Mouse (Mus musculus) left cerebral cortex, postnatal 4 days (tissue): Measurements from ENCODE around the gene 4930402F06Rik. TPM values are rescaled to one million over a fixed set of nuclear protein-coding genes. Genes with fewer than 3 reads are reported as not detected.

Experiments
- DNase-seq: peaks from one replicate; pipeline ENCODE4 v3.0.0-alpha.2; 2022
- intact Hi-C: fragments of 180-260 bp; cut with DNase I; formaldehyde crosslinking; loops from one replicate; pipeline ENCODE4 v1.15.1; 2025
- total RNA-seq, 2 experiments: library from RNA; stranded (reverse); gene quantifications; 2 replicates each; pipeline ENCODE4 v1.2.3; 2021

4930402F06Rik gene
- not detected for total RNA-seq

DNA sequence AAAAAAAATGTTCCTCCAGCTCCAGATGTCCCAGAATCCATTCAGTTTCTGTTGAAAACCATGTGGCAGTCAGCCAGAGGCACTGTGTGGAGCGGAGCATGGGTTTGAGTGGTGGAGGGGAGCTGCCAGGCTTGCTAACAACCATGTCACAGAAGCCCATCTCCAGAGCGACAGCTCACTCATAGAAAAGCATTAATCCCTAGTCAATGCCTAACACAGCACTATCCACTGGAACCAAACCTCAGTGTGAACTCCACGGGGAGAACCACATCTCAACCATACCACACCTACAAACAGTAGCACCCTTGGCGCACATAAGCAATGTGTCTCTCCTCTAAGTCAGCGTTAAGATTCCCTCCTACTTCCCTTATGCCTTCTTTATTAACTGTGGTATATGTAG is at the start of gene 4930402F06Rik:
4930402F06Rik (minus strand) TSS at position 80 of the 400 bp plus-strand sequence.
- intact Hi-C loops: loop anchor here (2.0 kb wide), 2 partner anchors 98 to 106 kb away; no protein-coding TSS in a partner anchor
- DNase-seq: peak; percentile 43

DNA sequence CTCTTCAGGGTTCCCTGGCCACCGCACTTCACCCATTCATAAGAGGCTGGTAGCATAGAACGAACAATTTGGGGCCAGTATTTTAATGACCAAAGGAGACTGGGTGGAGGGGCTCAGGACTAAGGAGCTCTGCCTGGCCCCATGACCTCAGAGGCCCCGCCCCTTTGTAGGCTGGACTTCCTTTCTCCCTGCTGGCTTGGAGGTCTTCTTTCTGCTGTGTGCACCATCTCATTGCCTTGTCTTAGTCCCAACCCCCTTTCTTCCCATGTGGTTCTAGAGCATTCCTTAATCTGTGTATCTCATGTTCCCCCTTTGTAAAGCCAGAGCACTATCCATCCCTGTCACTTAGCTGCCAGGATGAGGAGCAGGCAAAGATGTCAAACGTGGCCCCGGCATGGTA is 49.3 kb upstream of the 4930402F06Rik start:
- no peak for DNase-seq
- intact Hi-C loops: no loop called here

DNA sequence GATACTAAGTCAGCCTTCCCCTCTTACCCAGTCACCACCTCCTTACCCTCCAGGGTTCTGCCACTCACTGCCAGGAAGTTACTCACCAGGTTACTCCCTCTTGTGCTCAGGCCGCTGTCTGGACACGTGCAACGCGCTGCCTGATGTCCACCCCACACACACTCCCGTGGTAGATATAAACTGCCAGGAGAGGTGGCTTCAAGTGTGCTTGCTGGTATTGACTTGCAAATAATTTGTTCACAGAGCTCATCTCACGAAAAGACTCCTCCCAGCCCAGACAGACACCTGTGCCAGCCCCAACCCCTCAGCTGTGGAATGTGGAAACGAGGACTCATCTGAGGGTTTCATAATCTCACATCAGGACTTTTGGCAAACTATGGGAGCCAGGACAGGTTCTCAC is 48.6 kb upstream of the 4930402F06Rik start:
- DNase-seq: no peak
- intact Hi-C loops: no loop called here

DNA sequence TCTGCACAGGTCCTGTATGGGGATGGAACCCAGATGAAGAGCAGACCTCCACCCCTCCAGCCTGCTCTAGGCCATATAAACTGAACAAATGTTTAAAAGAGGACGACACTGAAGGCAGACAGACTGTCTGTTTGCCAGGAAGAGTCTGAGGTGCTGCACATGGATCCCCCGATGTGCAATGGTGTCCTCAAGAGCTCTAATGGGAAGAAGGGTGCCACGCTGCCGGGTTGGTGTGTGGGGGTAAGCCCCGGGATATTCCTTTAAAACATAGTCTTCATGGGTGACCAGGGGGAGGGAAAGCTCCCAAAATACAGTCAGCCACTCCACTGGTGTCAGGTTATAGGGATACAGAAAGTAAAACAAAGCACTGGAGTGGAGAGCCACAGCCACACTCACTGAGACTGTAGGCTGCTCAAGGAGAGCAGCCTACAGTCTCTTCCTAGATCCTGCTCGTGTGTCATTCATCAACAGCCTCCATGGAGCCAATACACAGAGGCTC is 47.8 kb upstream of the 4930402F06Rik start:
- intact Hi-C loops: no loop called here
- DNase-seq: no peak

DNA sequence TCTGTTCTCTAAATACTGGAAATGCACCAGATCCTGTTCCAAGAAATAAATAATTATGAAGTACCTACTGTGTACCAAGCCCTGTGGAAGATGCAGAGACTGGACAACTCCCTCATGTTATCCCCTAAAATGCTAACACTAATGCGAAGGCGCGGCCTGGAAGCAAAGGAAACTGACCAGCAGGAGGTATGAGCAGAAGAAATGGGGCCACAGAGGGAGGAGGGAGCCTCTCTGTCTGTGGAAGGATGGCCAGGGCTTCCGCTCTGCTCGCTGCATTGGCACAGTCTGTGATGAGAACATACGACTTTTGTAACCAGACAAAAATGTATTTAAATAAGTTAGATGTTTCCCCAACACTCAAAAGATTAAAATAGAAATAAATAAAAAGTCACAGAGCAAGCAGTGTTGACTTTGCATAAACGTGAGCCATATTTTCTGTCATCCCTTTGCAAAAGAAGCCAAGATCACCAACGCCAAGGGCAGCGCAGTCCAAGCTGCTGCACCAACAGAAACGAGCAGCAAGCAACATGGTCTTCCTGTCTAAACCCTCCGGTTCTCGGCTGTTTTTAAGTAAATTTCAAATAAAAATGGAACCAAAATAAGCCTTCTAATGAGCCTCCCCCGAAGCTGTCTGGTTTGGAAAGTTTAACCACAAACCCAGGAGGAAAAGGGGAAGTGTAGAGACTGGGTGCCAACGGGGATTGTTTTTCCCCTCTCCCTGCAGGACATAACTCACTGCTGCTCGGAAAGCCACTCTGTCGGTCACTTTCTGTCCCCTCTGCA is 47.2 kb upstream of the 4930402F06Rik start:
- intact Hi-C loops: no loop called here

DNA sequence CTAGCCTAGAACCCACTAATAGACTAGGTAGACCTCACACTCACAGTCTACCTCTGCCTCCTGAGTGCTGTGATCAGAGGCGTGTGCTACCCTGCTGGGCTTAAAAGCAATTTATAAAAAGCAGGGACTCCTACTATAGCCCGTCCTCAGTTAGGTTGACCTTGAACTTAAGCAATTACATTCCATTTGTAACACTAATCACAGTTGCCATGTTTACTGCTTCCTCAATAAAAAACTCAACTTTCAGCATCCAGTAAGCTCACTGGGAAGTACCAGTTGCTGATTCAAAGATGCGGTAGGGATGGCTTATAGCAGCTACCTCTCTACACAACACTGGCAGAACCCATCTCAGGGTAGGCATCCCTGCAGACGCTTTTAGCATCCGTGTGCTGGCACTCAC is 46.4 kb upstream of the 4930402F06Rik start:
- DNase-seq: no peak
- intact Hi-C loops: no loop called here

More for the DNA sequence above, 47.2 kb upstream of the 4930402F06Rik start:
- DNase-seq: no peak

DNA sequence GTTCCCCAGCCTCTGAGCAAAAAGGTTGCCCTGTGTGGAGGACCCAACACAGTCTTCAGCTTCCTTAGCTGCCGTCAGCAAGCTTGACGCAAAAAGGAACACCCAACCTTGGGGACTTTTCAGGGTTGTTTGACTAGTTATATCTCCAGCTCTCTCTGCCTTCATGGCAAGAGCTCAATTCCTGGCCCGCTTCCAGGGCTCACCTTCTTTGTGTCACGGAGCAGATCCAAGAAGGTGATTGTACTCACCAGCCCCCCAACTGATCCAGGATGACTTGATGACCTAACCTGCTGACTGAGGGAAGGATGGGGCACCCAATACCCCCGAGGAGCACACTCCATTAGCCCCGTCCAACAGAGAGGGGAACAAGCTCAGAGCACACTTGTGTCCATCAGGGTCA is 45.1 kb upstream of the 4930402F06Rik start:
- DNase-seq: no peak
- intact Hi-C loops: no loop called here

DNA sequence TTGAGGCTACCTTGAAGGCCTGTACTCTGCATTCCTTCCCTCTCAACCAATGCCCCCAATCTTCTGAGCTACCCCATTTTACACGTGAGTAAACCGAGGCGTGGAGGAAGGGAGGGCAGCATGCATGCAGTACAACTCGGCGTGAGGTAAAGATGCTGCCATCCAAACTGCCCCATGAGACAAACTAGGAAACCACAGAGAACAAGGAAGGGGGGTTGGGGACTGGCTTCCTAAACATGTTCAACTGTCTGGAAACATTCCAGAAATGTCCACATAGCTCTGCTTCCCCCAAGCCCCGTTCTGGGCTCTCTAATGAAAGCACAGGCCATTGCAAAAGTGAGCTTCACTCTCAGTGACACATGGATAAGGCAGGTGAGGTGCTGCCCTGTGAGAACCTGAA is 44.4 kb upstream of the 4930402F06Rik start:
- intact Hi-C loops: no loop called here
- no peak for DNase-seq

DNA sequence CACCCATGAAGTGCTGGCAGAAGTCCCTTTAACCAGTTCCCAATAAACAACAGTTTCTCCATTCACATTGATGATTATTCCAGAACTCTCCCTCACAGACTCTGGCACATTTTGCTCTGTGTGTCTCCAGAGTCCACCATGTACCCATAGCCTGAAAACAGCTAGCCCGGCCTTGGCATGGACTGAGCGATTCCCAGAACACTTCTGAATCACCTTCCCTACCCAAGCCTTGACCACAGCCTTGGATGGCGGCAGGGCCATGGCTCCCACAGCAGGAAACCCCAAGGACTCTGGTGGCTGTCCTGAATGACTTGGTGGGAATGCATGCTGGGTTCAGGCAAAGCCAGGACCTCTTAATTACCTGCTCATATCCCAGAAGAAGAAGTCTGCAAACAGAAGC is 43.5 kb upstream of the 4930402F06Rik start:
- DNase-seq: no peak
- intact Hi-C loops: no loop called here

DNA sequence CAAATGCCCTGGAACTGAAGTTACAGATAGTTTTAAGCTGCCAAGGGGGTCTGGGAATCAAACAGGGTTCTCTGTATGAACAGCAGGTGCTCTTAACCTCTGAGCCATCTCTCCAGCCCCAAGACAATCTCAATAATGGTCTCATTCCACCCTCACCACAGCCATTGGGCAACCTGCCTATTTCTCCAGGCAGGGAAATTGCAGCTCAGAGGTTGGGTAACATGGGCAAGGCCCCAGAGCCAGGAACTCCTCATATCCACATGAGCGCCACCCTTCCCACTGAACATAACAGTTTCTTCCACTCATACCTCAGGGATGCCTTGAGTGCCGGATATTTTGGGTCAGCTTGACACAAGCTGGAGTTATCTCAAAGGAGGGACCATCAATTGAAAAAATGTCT is 40.8 kb upstream of the 4930402F06Rik start:
- no peak for DNase-seq
- intact Hi-C loops: no loop called here

DNA sequence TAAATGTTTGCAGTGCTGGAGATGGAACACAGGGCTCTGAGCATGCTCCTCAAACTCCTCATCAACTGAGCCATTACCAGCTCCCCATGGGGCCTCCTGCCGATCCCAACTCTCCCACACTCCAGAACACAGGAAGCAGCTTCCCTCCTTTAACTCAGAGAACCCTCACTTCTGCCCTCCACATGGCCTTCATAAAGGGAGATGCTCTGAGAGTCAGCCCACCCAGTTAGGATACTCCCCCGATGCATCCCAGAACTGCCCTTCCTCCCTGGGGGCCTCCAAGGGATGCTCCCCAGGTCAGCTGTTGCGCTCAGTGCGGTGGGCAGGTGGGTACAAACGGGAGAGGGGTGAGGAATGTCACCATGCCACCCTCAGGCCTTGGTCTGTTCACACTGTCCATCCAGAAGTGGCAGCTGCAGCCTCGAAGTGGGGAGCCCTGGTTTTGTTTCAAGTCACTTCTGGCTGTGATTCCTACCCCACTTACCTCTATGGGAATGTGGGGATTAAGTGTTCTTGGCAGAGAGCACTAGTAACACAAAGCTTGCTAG is 37.7 kb upstream of the 4930402F06Rik start:
- no peak for DNase-seq
- intact Hi-C loops: no loop called here

DNA sequence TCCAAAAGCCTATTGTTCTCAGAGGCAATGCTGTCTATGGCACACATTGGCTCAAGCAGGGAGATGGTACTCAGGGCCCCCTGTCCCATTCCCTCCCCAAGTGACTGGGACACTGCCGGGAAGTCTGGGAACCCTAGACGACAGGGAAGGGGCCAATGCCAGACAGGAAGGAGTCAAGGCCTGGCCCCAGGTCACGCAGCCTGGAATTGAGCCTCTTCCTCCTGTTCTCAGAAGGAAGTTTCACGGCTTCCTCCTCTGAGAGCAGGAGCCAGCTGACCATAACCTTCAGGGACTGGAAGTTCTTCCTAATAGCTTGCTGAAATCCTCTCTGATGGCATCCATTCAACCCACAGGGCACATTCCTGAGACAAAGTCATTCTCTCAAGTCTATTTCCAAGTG is 36.5 kb upstream of the 4930402F06Rik start:
- no peak for DNase-seq
- intact Hi-C loops: no loop called here

DNA sequence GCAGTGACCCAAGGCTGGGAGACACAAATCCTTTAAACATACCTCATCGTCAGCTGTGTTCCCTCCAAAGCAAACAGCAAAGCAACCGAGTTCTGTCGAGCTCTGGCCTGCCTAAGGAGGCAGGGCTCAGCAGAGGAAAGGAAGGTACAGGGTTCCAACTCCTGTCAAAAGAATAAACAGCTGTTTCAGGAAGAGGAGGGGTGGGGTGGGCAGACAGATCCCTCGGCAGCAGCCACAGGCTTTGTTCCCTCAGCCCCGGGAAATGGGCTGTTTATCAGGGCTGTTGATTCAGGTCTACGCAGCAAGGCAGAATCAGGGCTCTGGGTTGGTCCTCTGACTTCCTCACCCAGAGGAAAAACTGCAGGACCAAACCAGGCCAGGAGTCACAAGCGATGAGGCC is 35.5 kb upstream of the 4930402F06Rik start:
- intact Hi-C loops: no loop called here
- DNase-seq: no peak

DNA sequence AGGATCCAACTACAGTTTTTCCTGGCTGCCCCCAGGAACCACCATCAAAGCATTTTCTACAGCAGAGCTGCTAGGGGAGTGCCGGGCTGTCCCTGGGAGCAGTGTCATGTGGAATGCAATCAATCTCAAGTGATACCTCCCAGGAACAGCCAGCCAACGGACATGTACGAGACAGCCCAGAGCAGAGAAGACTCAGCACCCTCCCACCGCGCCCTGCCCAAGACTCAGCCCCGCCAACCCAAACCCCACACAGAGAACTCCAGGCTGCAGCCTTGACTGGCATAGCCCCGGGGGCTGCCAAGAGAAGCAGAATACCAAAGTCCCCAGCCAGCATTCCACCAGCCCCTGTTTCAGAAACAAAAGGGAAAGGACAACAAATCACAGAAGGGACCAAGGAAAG is 35.0 kb upstream of the 4930402F06Rik start:
- DNase-seq: no peak
- intact Hi-C loops: no loop called here

DNA sequence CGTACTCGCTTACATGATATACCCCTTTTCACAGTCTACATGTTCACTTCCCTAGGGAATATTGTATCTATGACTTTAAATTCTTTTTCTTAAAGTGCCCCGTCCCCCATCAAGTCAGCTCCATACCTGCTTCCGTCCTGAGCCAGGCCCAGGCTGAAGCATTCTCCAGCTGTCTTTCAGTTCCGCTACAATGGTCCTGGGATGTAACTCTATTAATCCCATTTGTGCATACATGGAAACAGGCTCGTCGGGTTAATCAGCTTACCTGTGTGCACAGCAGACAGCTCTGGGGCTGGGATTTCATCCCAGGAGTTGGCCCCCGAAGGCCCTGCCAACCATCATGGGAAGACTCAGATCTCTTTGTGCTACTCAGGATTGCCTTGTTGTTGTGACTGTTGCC is 33.8 kb upstream of the 4930402F06Rik start:
- intact Hi-C loops: no loop called here
- no peak for DNase-seq

DNA sequence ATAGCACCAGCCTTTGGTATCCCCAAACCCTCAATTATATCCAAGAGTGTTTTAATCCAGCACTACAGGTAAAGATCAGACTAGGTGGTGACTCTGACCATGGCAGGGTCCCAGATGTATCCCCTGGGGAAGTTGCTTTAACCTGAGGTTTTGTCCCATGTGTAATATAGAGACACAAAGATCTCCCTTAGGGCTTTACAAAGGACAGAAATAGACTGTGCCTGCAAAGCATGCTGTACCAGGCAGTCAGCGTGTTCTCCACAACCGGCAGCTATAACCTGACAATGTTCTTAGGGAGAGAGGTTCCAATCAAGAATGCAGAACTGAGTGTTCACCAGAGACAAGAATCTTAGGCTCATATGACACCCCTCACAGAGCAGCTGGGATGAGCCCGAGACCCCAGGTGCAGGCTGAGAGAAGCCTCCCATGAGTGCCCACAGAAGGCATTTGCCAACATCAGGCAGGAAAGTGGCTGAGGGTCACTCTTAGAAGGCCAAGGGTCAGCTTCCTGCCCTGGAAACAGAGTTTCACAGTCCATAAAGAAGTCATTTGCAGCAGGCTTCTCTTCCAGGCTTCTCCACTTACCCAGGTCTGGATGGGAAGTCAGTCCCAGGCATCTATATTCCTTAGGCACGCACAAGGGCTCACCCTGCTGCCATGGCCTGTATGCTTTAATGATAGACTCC is 31.8 kb upstream of the 4930402F06Rik start:
- intact Hi-C loops: no loop called here
- DNase-seq: no peak

DNA sequence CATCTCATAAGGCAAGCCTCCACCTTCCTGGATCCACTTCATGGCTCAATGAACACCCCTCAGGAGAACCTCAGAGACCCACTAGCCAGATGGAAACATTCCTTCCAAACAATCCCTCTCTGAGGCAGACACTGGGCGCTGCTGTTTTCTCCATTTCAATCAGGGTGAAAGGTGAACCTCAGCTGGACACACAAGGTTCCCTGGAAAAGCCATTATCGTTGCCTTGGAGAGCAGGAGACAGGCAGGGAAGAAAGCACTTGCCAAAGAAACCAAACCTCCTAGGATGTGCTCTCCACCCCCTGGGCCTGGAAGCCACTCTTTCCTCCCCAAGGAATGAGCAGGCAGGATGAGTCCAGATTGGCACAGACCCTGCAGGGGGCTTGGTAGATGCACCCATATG is 30.6 kb upstream of the 4930402F06Rik start:
- intact Hi-C loops: no loop called here
- DNase-seq: no peak

DNA sequence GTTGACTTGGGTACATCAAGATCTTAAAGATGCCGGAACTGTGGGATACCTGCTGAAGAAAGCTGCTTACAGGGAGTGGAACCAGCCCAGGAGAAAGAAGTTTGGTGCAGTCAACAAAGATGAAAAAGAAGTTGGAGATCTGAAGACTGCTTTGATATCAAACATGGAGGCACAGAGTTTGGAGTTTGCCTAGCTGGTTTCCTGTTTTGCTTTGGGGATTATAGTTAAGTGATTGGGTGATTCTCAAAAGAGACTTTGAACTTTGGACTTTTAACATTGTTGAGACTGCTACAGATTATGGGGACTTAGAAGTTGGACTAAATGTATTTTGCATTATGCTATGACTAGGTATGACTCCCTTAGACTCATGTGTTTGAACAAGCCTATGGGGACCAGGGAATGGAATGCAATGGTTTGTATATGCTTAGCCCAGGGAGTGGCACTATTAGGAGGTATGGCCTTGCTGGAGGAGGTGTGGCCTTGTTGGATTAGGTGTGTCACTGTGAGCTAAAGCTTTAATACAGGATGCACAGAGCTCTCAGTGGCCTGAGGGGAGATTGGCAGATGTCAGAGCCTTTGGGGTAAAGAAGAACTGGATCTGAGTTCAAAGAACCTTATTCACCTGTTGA is 26.9 kb upstream of the 4930402F06Rik start:
- intact Hi-C loops: no loop called here
- no peak for DNase-seq

DNA sequence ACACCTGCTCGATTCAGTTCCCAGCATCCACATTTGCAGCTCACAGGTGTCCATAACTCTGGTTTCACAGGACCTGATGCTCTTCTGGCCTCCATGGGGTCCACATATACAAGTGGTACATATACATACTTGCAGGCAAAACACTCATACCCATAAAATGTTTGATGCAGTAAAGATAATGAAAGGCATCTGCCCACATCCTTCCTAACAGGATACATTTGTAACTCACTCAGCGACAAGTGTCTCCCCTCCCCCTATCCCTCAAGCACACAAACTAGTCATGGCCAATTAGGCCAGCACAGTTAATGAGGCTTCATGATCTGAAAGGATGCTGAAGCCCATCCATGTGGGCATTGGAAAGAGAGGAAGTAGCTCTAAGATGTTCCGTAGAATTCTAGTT is 25.4 kb upstream of the 4930402F06Rik start:
- intact Hi-C loops: no loop called here
- DNase-seq: no peak

DNA sequence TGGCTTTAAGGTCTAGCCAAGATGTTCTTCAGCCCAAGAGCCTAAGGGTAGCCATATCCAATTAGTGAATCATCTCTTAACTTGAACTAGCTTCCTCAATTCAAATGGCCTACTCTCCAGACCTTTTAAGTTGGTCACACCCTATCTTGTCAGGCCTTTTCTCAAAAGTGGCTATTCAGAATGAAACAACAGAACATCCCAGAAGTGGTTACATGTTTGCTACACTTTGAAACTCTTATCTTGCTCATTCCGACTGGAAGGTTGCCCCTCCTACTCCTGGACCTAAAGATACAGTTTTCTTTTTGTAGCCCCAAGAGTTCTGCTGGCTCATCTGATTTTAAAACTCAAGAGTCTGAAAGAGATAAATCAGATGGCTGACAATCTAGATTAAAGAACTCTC is 23.7 kb upstream of the 4930402F06Rik start:
- DNase-seq: no peak
- intact Hi-C loops: no loop called here

DNA sequence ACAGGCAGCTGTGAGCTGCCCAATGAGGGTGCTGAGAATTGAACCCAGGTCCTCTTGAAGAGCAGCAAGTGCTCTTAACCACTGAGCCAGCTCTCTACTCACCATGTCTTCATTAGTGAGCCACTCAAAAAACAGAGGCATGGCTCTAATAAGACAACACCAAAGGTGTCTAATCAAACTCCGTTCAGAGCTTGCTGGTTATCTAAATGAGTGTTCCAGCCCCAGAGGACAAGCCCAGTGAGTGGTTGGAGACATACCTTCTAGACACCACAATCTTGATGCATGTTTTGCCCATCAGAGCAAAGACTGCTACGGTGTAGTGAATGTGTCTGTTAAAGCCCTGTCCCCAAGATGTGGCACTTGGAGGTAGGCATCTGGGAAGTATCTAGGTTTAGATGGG is 22.7 kb upstream of the 4930402F06Rik start:
- intact Hi-C loops: no loop called here
- no peak for DNase-seq
